Mouse (Mus musculus) midbrain, embryonic 15.5 days (tissue): ENCODE measurements around the gene Pgm3. TPM values are rescaled to one million over a fixed set of nuclear protein-coding genes. Genes with fewer than 3 reads are reported as not detected.

Source experiments
- ATAC-seq: fragments of 200-750 bp; cut with Nextera tagmentation; replicated peaks from 2 replicates; pipeline ENCODE4 v1.8.0; 2017; ENCODE audit warnings: moderate TSS enrichment
- H3K27ac ChIP-seq: fragments of 300-500 bp; sonication (generic); 2 replicates; pipeline ENCODE4 v1.5.1; 2015; ENCODE audit warnings: mild to moderate bottlenecking, inconsistent platforms
- H3K27me3 ChIP-seq: fragments of 300-500 bp; sonication (generic); replicated peaks from 2 replicates; pipeline ENCODE4 v1.6.1; 2015; ENCODE audit warnings: inconsistent platforms
- H3K36me3 ChIP-seq: fragments of 300-500 bp; sonication (generic); replicated peaks from 2 replicates; pipeline ENCODE4 v1.6.1; 2015; ENCODE audit warnings: inconsistent platforms
- H3K4me1 ChIP-seq: fragments of 300-500 bp; sonication (generic); 2 replicates; pipeline ENCODE4 v1.6.1; 2015; ENCODE audit warnings: inconsistent platforms
- H3K4me2 ChIP-seq: fragments of 300-500 bp; sonication (generic); 2 replicates; pipeline ENCODE4 v1.6.1; 2015; ENCODE audit warnings: inconsistent platforms, mild to moderate bottlenecking, moderate library complexity
- H3K4me3 ChIP-seq: fragments of 300-500 bp; sonication (generic); 2 replicates; pipeline ENCODE4 v1.5.1; 2015; ENCODE audit warnings: mild to moderate bottlenecking, inconsistent platforms
- H3K9ac ChIP-seq: fragments of 300-500 bp; sonication (generic); 2 replicates; pipeline ENCODE4 v1.6.1; 2015; ENCODE audit warnings: mild to moderate bottlenecking, inconsistent platforms
- H3K9me3 ChIP-seq: fragments of 300-500 bp; sonication (generic); 2 replicates; pipeline ENCODE4 v1.6.1; 2016; ENCODE audit warnings: inconsistent platforms
- WGBS: fragments of 180-500 bp; shearing (Covaris S2); methylation state at CpG from one replicate; pipeline ENCODE4 v1.1.7; 2015; ENCODE audit warnings: mixed read lengths; 5-methylcytosine and 5-hydroxymethylcytosine counted together
- polyA plus RNA-seq: library from polyadenylated mRNA; unstranded; fragments of >200 nt; fragmentation: Nextera tagmentation; extraction: Ambion mirVana; gene quantifications from 2 replicates; pipeline ENCODE4 v1.2.1, GENCODE M21; 2015

The Pgm3 gene
- polyA plus RNA-seq, 1 experiment from 2014 or later = 32.5 TPM

- no peak for ATAC-seq
- WGBS = 93% methylated on average over 3 of the region's 3 CpGs
- H3K4me3 ChIP-seq = no peak overlapping the region
- no peaks in the 10 kb centered on the region for H3K9me3 ChIP-seq
- H3K4me2 ChIP-seq = no peak overlapping the region
- no peaks in the 10 kb centered on the region for H3K4me1 ChIP-seq
- peaks cover 47% of the 10 kb centered on the region for H3K36me3 ChIP-seq
- H3K9ac ChIP-seq = no peak overlapping the region
- H3K27me3 ChIP-seq = no peaks in the 10 kb centered on the region
- H3K27ac ChIP-seq = no peak overlapping the region
Observed at GRCm38 (mm10) chr9:86550717-86551116, 20.9 kb downstream of the Pgm3 start.

GRCm38 (mm10) chr9:86549637-86550162, 21.9 kb downstream of the Pgm3 start:
- WGBS = 93% methylated on average over 5 of the region's 5 CpGs
- no peak for ATAC-seq
- no peaks in the 10 kb centered on the region for H3K27me3 ChIP-seq
- H3K4me1 ChIP-seq = no peaks in the 10 kb centered on the region
- H3K4me3 ChIP-seq = no peak overlapping the region
- H3K9ac ChIP-seq = no peak overlapping the region
- H3K27ac ChIP-seq = no peak overlapping the region
- no peak overlapping the region for H3K4me2 ChIP-seq
- H3K36me3 ChIP-seq = peaks cover 45% of the 10 kb centered on the region
- H3K9me3 ChIP-seq = no peaks in the 10 kb centered on the region

GRCm38 (mm10) chr9:86544559-86544958, 27.1 kb downstream of the Pgm3 start:
- H3K4me3 ChIP-seq = no peak overlapping the region
- H3K27me3 ChIP-seq = no peaks in the 10 kb centered on the region
- no peak for ATAC-seq
- no peak overlapping the region for H3K27ac ChIP-seq
- H3K4me1 ChIP-seq = no peaks in the 10 kb centered on the region
- H3K36me3 ChIP-seq = peaks cover 44% of the 10 kb centered on the region
- H3K9me3 ChIP-seq = no peaks in the 10 kb centered on the region
- 81% methylated on average over 1 of the region's 1 CpGs for WGBS
- no peak overlapping the region for H3K9ac ChIP-seq
- no peak overlapping the region for H3K4me2 ChIP-seq

- Histone ChIP-seq H3K4me1 (no peaks in the 10 kb centered on the region), H3K4me2 (no peak overlapping the region), H3K27me3 (no peaks in the 10 kb centered on the region), H3K9ac (no peak overlapping the region), H3K36me3 (peaks cover 37% of the 10 kb centered on the region), H3K4me3 (no peak overlapping the region), H3K27ac (no peak overlapping the region), H3K9me3 (no peaks in the 10 kb centered on the region)
- no peak for ATAC-seq
- WGBS = 84% methylated on average over 3 of the region's 3 CpGs
Observed at GRCm38 (mm10) chr9:86543451-86543850, 28.2 kb downstream of the Pgm3 start.

- no peaks in the 10 kb centered on the region for H3K4me1 ChIP-seq
- no peak overlapping the region for H3K4me3 ChIP-seq
- H3K27ac ChIP-seq = no peak overlapping the region
- H3K36me3 ChIP-seq = peaks cover 21% of the 10 kb centered on the region
- H3K9ac ChIP-seq = no peak overlapping the region
- ATAC-seq = no peak
- H3K27me3 ChIP-seq = no peaks in the 10 kb centered on the region
- no peak overlapping the region for H3K4me2 ChIP-seq
- WGBS = 93% methylated on average over 5 of the region's 5 CpGs
- H3K9me3 ChIP-seq = no peaks in the 10 kb centered on the region
Observed at GRCm38 (mm10) chr9:86534071-86534470, 37.6 kb downstream of the Pgm3 start.

- H3K36me3 ChIP-seq = peaks cover 34% of the 10 kb centered on the region
- no peak overlapping the region for H3K27ac ChIP-seq
- 69% methylated on average over 2 of the region's 2 CpGs for WGBS
- H3K9ac ChIP-seq = no peak overlapping the region
- H3K4me1 ChIP-seq = no peaks in the 10 kb centered on the region
- H3K27me3 ChIP-seq = no peaks in the 10 kb centered on the region
- H3K9me3 ChIP-seq = no peaks in the 10 kb centered on the region
- ATAC-seq = no peak
- H3K4me3 ChIP-seq = no peak overlapping the region
- no peak overlapping the region for H3K4me2 ChIP-seq
Observed at GRCm38 (mm10) chr9:86525600-86525999, 46.0 kb downstream of the Pgm3 start.

GRCm38 (mm10) chr9:86522335-86522734, 49.3 kb downstream of the Pgm3 start:
- ATAC-seq = no peak
- Histone ChIP-seq H3K36me3 (peaks cover 48% of the 10 kb centered on the region), H3K4me3 (no peak overlapping the region)

GRCm38 (mm10) chr9:86514798-86515197, 56.8 kb downstream of the Pgm3 start:
- H3K36me3 ChIP-seq = peaks cover 50% of the 10 kb centered on the region; the same call in 1 of the 2 replicates
- no peaks in the 10 kb centered on the region for H3K9me3 ChIP-seq
- H3K27me3 ChIP-seq = no peaks in the 10 kb centered on the region
- ATAC-seq = no peak
- WGBS = 97% methylated on average over 4 of the region's 4 CpGs
- H3K27ac ChIP-seq = no peak overlapping the region
- H3K4me2 ChIP-seq = no peak overlapping the region
- H3K9ac ChIP-seq = no peak overlapping the region
- H3K4me1 ChIP-seq = no peaks in the 10 kb centered on the region
- H3K4me3 ChIP-seq = no peak overlapping the region

More at GRCm38 (mm10) chr9:86522335-86522734, 49.3 kb downstream of the Pgm3 start:
- no peaks in the 10 kb centered on the region for H3K9me3 ChIP-seq
- H3K27me3 ChIP-seq = no peaks in the 10 kb centered on the region
- H3K4me2 ChIP-seq = no peak overlapping the region
- no peak overlapping the region for H3K27ac ChIP-seq
- no peaks in the 10 kb centered on the region for H3K4me1 ChIP-seq
- no peak overlapping the region for H3K9ac ChIP-seq

- 88% methylated on average over 3 of the region's 3 CpGs for WGBS
- H3K4me2 ChIP-seq = no peak overlapping the region
- ATAC-seq = no peak
Observed at GRCm38 (mm10) chr9:86514390-86514789, 57.3 kb downstream of the Pgm3 start.

GRCm38 (mm10) chr9:86513733-86514132, 57.9 kb downstream of the Pgm3 start:
- H3K4me1 ChIP-seq = no peaks in the 10 kb centered on the region
- H3K9ac ChIP-seq = no peak overlapping the region
- no peaks in the 10 kb centered on the region for H3K9me3 ChIP-seq
- H3K4me2 ChIP-seq = no peak overlapping the region
- 65% methylated on average over 5 of the region's 5 CpGs for WGBS
- H3K27ac ChIP-seq = no peak overlapping the region
- no peak for ATAC-seq
- H3K36me3 ChIP-seq = peaks cover 45% of the 10 kb centered on the region; the same call in 1 of the 2 replicates
- no peak overlapping the region for H3K4me3 ChIP-seq
- H3K27me3 ChIP-seq = no peaks in the 10 kb centered on the region

More at GRCm38 (mm10) chr9:86514390-86514789, 57.3 kb downstream of the Pgm3 start:
- Histone ChIP-seq H3K9ac (no peak overlapping the region), H3K4me1 (no peaks in the 10 kb centered on the region), H3K27me3 (no peaks in the 10 kb centered on the region), H3K27ac (no peak overlapping the region), H3K4me3 (no peak overlapping the region), H3K9me3 (no peaks in the 10 kb centered on the region), H3K36me3 (peaks cover 50% of the 10 kb centered on the region; the same call in 1 of the 2 replicates)

- no peak overlapping the region for H3K9ac ChIP-seq
- H3K27ac ChIP-seq = no peak overlapping the region
- ATAC-seq = no peak
- no peaks in the 10 kb centered on the region for H3K9me3 ChIP-seq
- no peak overlapping the region for H3K4me3 ChIP-seq
- no peak overlapping the region for H3K4me2 ChIP-seq
- H3K27me3 ChIP-seq = no peaks in the 10 kb centered on the region
- peaks cover 20% of the 10 kb centered on the region for H3K36me3 ChIP-seq
- no peaks in the 10 kb centered on the region for H3K4me1 ChIP-seq
- WGBS = 87% methylated on average over 4 of the region's 4 CpGs
Observed at GRCm38 (mm10) chr9:86507437-86507836, 64.2 kb downstream of the Pgm3 start.
